Mouse (Mus musculus): ENCODE data around the gene Rap1a.

- TF ChIP-seq CTCF (IDR thresholded peaks at IDR 0.05; ENCODE audit: borderline replicate concordance, control insufficient read depth, extremely low read depth, insufficient read depth, low read length, poor library complexity) = no peak
- no peak for TF ChIP-seq POLR2A (IDR thresholded peaks at IDR 0.05; ENCODE audit: control insufficient read depth, extremely low read depth, insufficient read depth, low read length, poor library complexity)
Observed at GRCm38 (mm10) chr3:105816089-105816488, 15.0 kb upstream of the Rap1a start.

Data from thymus, adult 2 months (tissue).